Mouse (Mus musculus): ENCODE measurements around the gene Gm45234. TPM values are rescaled to one million over a fixed set of nuclear protein-coding genes. Genes with fewer than 3 reads are reported as not detected.

The Gm45234 gene
- polyA plus RNA-seq, 1 experiment, result 0.04 TPM

- no peaks in the 10 kb centered on the region for H3K36me3 ChIP-seq (ENCODE audit: control insufficient read depth)
- peaks cover 13% of the 10 kb centered on the region for H3K4me1 ChIP-seq (ENCODE audit: control insufficient read depth)
- H3K4me3 ChIP-seq (replicated peaks), result peak within 1 kb of the TSS; percentile 38
- H3K9me3 ChIP-seq (ENCODE audit: control insufficient read depth, low read length), result peaks cover 3% of the 10 kb centered on the region; the same call in 1 of the 2 replicates
- TF ChIP-seq GATA1 (IDR thresholded peaks at IDR 0.05; ENCODE audit: low read length) (no peak), TAL1 (IDR thresholded peaks at IDR 0.05; ENCODE audit: low read length) (no peak)
- peaks cover 67% of the 10 kb centered on the region for H3K27me3 ChIP-seq (ENCODE audit: control insufficient read depth)
These were observed 13.4 kb upstream of the Gm45234 start, which contains the start of gene Eno2 for GRCm38 (mm10) chr6:124769101-124769765. Eno2 (minus strand) TSS chr6:124769673.

DNA sequence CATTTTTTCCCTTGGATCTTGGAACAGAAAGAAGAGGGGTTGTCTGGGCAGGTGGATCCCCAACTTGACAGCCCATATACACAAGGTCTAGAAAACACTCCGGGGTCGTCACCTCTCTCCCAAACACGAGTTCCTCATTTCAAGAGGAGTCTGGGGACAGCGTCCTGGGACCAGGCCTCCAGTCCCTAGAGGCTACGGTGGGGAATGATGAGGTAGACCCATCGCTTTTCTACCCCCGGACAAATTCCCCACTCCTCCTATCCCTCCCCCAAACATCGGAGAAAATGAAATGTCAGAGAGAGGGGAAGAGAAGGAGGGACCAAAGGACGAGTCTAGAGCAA lies 12.9 kb upstream of the Gm45234 start:
- H3K36me3 ChIP-seq (ENCODE audit: control insufficient read depth), result no peaks in the 10 kb centered on the region
- no peak overlapping the region for H3K4me3 ChIP-seq (replicated peaks)
- H3K27me3 ChIP-seq (ENCODE audit: control insufficient read depth), result peaks cover 67% of the 10 kb centered on the region
- TF ChIP-seq TAL1 (IDR thresholded peaks at IDR 0.05; ENCODE audit: low read length) (no peak), GATA1 (IDR thresholded peaks at IDR 0.05; ENCODE audit: low read length) (no peak)
- peaks cover 13% of the 10 kb centered on the region for H3K4me1 ChIP-seq (ENCODE audit: control insufficient read depth)
- peaks cover 3% of the 10 kb centered on the region; the same call in 1 of the 2 replicates for H3K9me3 ChIP-seq (ENCODE audit: control insufficient read depth, low read length)

DNA sequence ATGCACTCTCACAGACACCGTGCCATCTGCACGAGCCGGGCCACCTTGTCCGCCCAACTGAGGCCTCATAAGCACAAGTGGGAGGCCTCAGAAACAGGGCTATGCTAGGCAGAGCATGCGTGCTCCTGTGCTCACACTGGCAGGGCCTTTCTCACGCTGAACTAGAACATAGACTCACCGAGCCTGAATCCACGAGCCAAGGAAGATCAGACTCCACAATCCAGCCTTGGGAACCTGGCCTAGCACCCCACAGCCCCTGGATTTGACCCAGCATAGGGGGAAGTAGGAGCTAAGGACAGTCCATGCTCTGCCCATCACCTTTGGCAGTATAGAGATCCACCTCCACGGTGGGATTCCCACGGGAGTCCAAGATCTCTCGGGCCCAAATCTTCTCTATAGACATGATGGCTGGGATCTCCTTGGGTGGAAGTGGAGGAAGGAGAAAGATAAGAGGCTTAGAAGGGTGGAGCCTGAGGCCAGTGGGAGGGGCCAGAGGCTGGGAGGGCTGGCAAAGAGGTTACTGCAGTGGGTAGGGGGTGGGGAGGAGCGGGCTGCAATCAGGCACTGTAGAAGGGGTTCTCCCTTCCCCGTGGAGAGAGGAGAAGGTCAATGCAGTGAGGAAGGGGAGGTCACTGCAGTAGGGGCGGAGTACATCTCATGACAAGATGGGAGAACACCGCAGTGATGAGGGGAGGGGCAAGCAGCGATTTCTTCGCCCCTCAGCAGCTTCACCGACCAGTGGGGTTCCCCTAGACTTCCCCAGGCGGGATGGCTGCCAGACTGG lies 12.3 kb upstream of the Gm45234 start:
- Histone ChIP-seq H3K9me3 (ENCODE audit: control insufficient read depth, low read length) (peaks cover 3% of the 10 kb centered on the region; the same call in 1 of the 2 replicates), H3K27me3 (ENCODE audit: control insufficient read depth) (peaks cover 67% of the 10 kb centered on the region), H3K4me1 (ENCODE audit: control insufficient read depth) (peaks cover 13% of the 10 kb centered on the region), H3K4me3 (replicated peaks) (no peak overlapping the region), H3K36me3 (ENCODE audit: control insufficient read depth) (no peaks in the 10 kb centered on the region)
- no peak for TF ChIP-seq GATA1 (IDR thresholded peaks at IDR 0.05; ENCODE audit: low read length)

GRCm38 (mm10) chr6:124767536-124767919 lies 11.7 kb upstream of the Gm45234 start:
- no peak for TF ChIP-seq GATA1 (IDR thresholded peaks at IDR 0.05; ENCODE audit: low read length)
- TF ChIP-seq TAL1 (IDR thresholded peaks at IDR 0.05; ENCODE audit: low read length), result no peak
- Histone ChIP-seq H3K4me3 (replicated peaks) (no peak overlapping the region), H3K4me1 (ENCODE audit: control insufficient read depth) (peaks cover 13% of the 10 kb centered on the region), H3K9me3 (ENCODE audit: control insufficient read depth, low read length) (peaks cover 3% of the 10 kb centered on the region; the same call in 1 of the 2 replicates), H3K36me3 (ENCODE audit: control insufficient read depth) (no peaks in the 10 kb centered on the region), H3K27me3 (ENCODE audit: control insufficient read depth) (peaks cover 70% of the 10 kb centered on the region)

- Histone ChIP-seq H3K4me1 (ENCODE audit: control insufficient read depth) (peaks cover 13% of the 10 kb centered on the region), H3K9me3 (ENCODE audit: control insufficient read depth, low read length) (peaks cover 3% of the 10 kb centered on the region; the same call in 1 of the 2 replicates), H3K36me3 (ENCODE audit: control insufficient read depth) (no peaks in the 10 kb centered on the region), H3K4me3 (replicated peaks) (no peak overlapping the region), H3K27me3 (ENCODE audit: control insufficient read depth) (peaks cover 72% of the 10 kb centered on the region)
- no peak for TF ChIP-seq TAL1 (IDR thresholded peaks at IDR 0.05; ENCODE audit: low read length)
- TF ChIP-seq GATA1 (IDR thresholded peaks at IDR 0.05; ENCODE audit: low read length), result no peak
These were observed 10.1 kb upstream of the Gm45234 start for GRCm38 (mm10) chr6:124765951-124766350.

DNA sequence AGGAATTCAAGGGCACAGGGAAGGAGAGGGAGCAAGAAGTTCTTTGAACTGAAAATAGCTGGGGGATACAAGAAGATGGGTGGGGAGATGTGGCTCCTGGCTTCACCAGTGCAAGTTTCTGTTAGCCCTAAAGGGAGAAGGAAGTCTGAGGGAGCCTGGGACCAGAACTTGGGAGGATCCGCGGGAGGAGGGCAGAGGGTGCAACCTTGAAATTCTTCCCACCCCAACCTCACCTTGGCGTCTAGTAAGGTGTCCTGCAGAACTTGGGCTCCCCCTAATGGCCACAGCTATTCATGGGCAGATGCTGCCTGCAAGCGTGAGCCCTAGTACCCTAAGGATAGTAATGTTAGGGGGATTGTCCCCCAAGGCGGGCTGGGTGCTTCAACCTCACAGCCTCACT lies 3.4 kb upstream of the Gm45234 start:
- Histone ChIP-seq H3K4me3 (replicated peaks) (no peak overlapping the region), H3K4me1 (ENCODE audit: control insufficient read depth) (peaks cover 8% of the 10 kb centered on the region), H3K9me3 (ENCODE audit: control insufficient read depth, low read length) (peaks cover 4% of the 10 kb centered on the region; the same call in 1 of the 2 replicates), H3K36me3 (ENCODE audit: control insufficient read depth) (no peaks in the 10 kb centered on the region), H3K27me3 (ENCODE audit: control insufficient read depth) (peaks cover 86% of the 10 kb centered on the region)
- TF ChIP-seq TAL1 (IDR thresholded peaks at IDR 0.05; ENCODE audit: low read length) (no peak), GATA1 (IDR thresholded peaks at IDR 0.05; ENCODE audit: low read length) (no peak)

DNA sequence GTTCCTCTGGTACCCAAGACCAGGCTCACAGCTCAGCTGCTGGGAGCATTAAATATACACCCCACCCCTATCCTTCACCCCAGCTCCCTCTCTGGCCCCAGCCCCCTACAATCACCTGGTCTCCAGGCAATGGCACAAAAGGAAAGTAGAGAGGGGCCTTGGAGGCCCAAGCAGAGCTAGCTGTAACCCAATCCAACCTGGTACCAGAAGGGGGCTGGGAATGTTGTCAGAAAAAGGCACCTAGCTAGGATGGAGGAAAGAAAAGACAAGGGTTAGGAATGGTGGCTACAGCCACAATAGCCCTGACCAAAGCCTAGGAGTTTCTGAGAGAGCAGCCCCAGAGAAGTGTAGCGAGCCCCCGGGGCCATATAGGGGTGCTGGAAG lies 3.0 kb upstream of the Gm45234 start:
- H3K27me3 ChIP-seq (ENCODE audit: control insufficient read depth), result peaks cover 89% of the 10 kb centered on the region
- no peaks in the 10 kb centered on the region for H3K36me3 ChIP-seq (ENCODE audit: control insufficient read depth)
- H3K9me3 ChIP-seq (ENCODE audit: control insufficient read depth, low read length), result peaks cover 4% of the 10 kb centered on the region; the same call in 1 of the 2 replicates
- no peak overlapping the region for H3K4me3 ChIP-seq (replicated peaks)
- H3K4me1 ChIP-seq (ENCODE audit: control insufficient read depth), result peaks cover 8% of the 10 kb centered on the region
- TF ChIP-seq GATA1 (IDR thresholded peaks at IDR 0.05; ENCODE audit: low read length) (no peak), TAL1 (IDR thresholded peaks at IDR 0.05; ENCODE audit: low read length) (no peak)

DNA sequence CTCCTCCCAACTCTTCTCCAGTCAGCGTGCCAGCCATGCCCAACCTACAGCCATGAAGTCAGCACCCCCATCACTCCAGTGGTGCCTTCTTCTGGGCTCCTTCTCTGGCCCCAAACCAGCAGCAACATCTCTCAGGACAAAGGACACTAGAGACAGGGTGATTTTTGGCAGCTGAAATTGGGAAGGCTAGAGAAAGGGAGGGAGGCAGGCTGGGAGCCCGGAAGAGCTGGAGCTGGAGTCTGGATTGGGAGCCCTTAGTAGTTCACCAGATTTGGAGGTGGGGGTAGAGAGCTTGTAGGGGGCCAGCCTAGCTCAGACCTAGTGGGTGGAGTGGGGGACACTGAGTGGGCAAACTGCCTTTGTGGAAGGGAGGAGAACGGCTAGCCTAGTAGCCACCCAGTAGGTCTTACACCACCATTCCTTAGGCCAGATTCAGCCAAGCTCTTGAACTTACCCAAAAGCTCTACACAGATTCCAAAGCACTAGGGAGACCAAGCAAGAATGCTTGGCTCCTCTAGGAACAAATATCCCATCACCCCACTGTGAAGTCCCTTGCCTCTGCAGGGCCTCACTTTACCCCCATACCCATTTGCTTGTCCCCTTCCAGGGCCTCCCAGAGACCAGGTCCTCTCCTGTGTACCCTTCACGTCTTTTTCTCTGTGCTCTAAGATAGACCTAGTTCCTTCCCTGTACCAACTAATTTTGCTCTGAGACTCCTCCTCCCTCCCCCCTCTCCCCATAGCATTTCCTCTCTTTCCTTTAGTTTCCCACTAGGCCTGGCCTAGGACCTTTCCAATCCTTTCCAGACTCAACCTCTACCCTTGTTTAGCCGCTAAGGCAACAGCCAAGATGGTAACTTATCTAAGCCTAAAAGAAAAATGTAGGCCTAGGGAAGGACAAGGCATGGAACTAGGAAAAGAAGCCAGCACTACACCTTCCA lies 2.4 kb upstream of the Gm45234 start:
- Histone ChIP-seq H3K27me3 (ENCODE audit: control insufficient read depth) (peaks cover 90% of the 10 kb centered on the region), H3K36me3 (ENCODE audit: control insufficient read depth) (no peaks in the 10 kb centered on the region), H3K4me3 (replicated peaks) (no peak overlapping the region), H3K4me1 (ENCODE audit: control insufficient read depth) (peaks cover 8% of the 10 kb centered on the region), H3K9me3 (ENCODE audit: control insufficient read depth, low read length) (peaks cover 4% of the 10 kb centered on the region; the same call in 1 of the 2 replicates)
- TF ChIP-seq TAL1 (IDR thresholded peaks at IDR 0.05; ENCODE audit: low read length) (no peak), GATA1 (IDR thresholded peaks at IDR 0.05; ENCODE audit: low read length) (no peak)

Data from erythroblast, embryonic 14.5 days (primary cell).